Mouse (Mus musculus): ENCODE data around the gene Ppa1. TPM values are rescaled to one million over a fixed set of nuclear protein-coding genes. Genes with fewer than 3 reads are reported as not detected.
A peak's percentile ranks its signal among the peaks of the same experiment; 100 is the strongest.

The Ppa1 gene
- polyA plus RNA-seq, 1 experiment from 2014 or later, result 321 TPM

DNA sequence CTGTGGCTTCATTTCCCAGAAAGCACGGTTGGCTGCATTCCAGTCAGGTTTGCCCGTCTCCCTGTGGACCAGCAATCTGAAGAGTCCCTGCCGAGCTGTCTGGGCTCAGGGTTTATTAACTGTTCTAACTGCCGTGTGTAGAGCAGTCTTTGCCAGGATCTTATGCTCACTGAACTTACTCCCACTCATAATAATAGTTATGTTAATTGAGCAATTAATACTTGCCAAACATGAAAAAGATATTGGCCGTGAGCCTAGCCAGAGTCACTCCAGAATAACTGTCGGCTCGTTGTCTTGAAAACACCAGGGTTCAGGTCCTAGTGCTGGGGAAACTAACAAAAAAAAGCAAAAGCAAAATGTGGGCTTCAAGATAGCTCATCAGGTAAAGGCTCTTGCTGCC is 20.9 kb downstream of the Ppa1 start:
- H3K36me3 ChIP-seq (ENCODE audit: control insufficient read depth, insufficient read depth, low read length), result peaks cover 23% of the 10 kb centered on the region
- no peak overlapping the region for H3K27ac ChIP-seq (replicated peaks; ENCODE audit: low read depth, low read length)
- H3K4me3 ChIP-seq (ENCODE audit: low read depth, low read length), result no peak overlapping the region
- DNase-seq (ENCODE audit: low spot score), result no peak
- H3K9ac ChIP-seq (ENCODE audit: low read length), result no peak overlapping the region
- no peak for ATAC-seq (ENCODE audit: insufficient number of reproducible peaks, low FRiP score, low TSS enrichment, low read depth)
- 89% methylated on average over 7 of the region's 7 CpGs for WGBS
- H3K4me1 ChIP-seq (ENCODE audit: control insufficient read depth, insufficient read depth, low read length), result no peaks in the 10 kb centered on the region
- H3K9me3 ChIP-seq (ENCODE audit: control insufficient read depth, low read length), result no peaks in the 10 kb centered on the region
- H3K27me3 ChIP-seq (ENCODE audit: control insufficient read depth, insufficient read depth, low read length), result no peaks in the 10 kb centered on the region
- no peak overlapping the region for H3K4me2 ChIP-seq (ENCODE audit: low read depth, severe bottlenecking)

GRCm38 (mm10) chr10:61669896-61670295 is 21.5 kb downstream of the Ppa1 start:
- H3K36me3 ChIP-seq (ENCODE audit: control insufficient read depth, insufficient read depth, low read length), result peaks cover 23% of the 10 kb centered on the region
- H3K4me1 ChIP-seq (ENCODE audit: control insufficient read depth, insufficient read depth, low read length), result no peaks in the 10 kb centered on the region
- H3K9me3 ChIP-seq (ENCODE audit: control insufficient read depth, low read length), result no peaks in the 10 kb centered on the region
- H3K4me2 ChIP-seq (ENCODE audit: low read depth, severe bottlenecking), result no peak overlapping the region
- DNase-seq (ENCODE audit: low spot score) (no peak), ATAC-seq (ENCODE audit: insufficient number of reproducible peaks, low FRiP score, low TSS enrichment, low read depth) (no peak)
- H3K4me3 ChIP-seq (ENCODE audit: low read depth, low read length), result no peak overlapping the region
- no peak overlapping the region for H3K27ac ChIP-seq (replicated peaks; ENCODE audit: low read depth, low read length)
- no peak overlapping the region for H3K9ac ChIP-seq (ENCODE audit: low read length)
- no peaks in the 10 kb centered on the region for H3K27me3 ChIP-seq (ENCODE audit: control insufficient read depth, insufficient read depth, low read length)

DNA sequence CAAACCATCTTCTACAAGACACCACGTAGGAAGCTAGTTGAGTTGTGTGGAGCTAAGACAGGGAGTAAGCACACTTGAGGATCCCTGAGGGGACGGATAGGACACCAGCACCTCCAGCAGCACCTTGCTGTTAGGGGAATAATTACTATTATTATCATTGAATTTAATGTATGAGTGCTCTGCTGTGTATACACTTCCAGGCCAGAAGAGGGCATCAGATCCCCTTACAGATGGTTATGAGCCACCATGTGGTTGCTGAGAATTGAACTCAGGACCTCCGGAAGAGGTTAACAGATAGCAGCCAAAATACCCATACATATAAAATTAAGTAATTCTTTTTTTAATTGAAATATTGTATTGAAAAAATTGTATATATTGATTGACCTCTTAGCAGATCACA is 22.4 kb downstream of the Ppa1 start:
- Histone ChIP-seq H3K4me1 (ENCODE audit: control insufficient read depth, insufficient read depth, low read length) (no peaks in the 10 kb centered on the region), H3K9me3 (ENCODE audit: control insufficient read depth, low read length) (no peaks in the 10 kb centered on the region), H3K4me3 (ENCODE audit: low read depth, low read length) (no peak overlapping the region), H3K4me2 (ENCODE audit: low read depth, severe bottlenecking) (no peak overlapping the region), H3K9ac (ENCODE audit: low read length) (no peak overlapping the region), H3K36me3 (ENCODE audit: control insufficient read depth, insufficient read depth, low read length) (peaks cover 23% of the 10 kb centered on the region), H3K27me3 (ENCODE audit: control insufficient read depth, insufficient read depth, low read length) (no peaks in the 10 kb centered on the region), H3K27ac (replicated peaks; ENCODE audit: low read depth, low read length) (no peak overlapping the region)
- WGBS, result 97% methylated on average over 3 of the region's 3 CpGs
- no peak for DNase-seq (ENCODE audit: low spot score)
- ATAC-seq (ENCODE audit: insufficient number of reproducible peaks, low FRiP score, low TSS enrichment, low read depth), result no peak

- Histone ChIP-seq H3K4me1 (ENCODE audit: control insufficient read depth, insufficient read depth, low read length) (no peaks in the 10 kb centered on the region), H3K36me3 (ENCODE audit: control insufficient read depth, insufficient read depth, low read length) (peaks cover 9% of the 10 kb centered on the region; the same call in 1 of the 2 replicates), H3K4me3 (ENCODE audit: low read depth, low read length) (no peak overlapping the region), H3K9ac (ENCODE audit: low read length) (no peak overlapping the region), H3K4me2 (ENCODE audit: low read depth, severe bottlenecking) (no peak overlapping the region), H3K9me3 (ENCODE audit: control insufficient read depth, low read length) (no peaks in the 10 kb centered on the region), H3K27me3 (ENCODE audit: control insufficient read depth, insufficient read depth, low read length) (no peaks in the 10 kb centered on the region), H3K27ac (replicated peaks; ENCODE audit: low read depth, low read length) (no peak overlapping the region)
- DNase-seq (ENCODE audit: low spot score) (no peak), ATAC-seq (ENCODE audit: insufficient number of reproducible peaks, low FRiP score, low TSS enrichment, low read depth) (no peak)
- WGBS, result 85% methylated on average over 3 of the region's 3 CpGs
These were observed 27.6 kb downstream of the Ppa1 start for GRCm38 (mm10) chr10:61675935-61676334.

DNA sequence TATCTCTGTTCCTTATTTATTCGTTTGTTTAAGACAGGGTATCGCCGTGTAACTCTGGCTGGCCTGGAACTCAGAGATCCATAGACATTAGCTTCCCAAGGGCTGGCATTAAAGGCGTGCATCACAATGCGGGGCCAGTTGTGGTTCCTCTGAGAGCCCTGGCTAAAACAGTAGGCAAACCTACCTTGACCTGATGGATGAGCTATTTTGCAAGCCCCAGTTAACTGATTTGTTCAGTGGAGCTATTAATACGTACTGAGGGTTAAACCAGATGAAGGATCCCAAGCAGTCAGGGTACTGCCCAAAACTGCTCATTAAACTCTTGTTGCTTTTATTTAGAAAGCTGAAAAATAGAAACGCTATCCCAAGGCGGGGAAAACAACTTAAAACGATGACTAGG is 31.2 kb downstream of the Ppa1 start:
- ATAC-seq (ENCODE audit: insufficient number of reproducible peaks, low FRiP score, low TSS enrichment, low read depth), result no peak
- peak overlapping the region; percentile 56 for H3K9ac ChIP-seq (ENCODE audit: low read length)

DNA sequence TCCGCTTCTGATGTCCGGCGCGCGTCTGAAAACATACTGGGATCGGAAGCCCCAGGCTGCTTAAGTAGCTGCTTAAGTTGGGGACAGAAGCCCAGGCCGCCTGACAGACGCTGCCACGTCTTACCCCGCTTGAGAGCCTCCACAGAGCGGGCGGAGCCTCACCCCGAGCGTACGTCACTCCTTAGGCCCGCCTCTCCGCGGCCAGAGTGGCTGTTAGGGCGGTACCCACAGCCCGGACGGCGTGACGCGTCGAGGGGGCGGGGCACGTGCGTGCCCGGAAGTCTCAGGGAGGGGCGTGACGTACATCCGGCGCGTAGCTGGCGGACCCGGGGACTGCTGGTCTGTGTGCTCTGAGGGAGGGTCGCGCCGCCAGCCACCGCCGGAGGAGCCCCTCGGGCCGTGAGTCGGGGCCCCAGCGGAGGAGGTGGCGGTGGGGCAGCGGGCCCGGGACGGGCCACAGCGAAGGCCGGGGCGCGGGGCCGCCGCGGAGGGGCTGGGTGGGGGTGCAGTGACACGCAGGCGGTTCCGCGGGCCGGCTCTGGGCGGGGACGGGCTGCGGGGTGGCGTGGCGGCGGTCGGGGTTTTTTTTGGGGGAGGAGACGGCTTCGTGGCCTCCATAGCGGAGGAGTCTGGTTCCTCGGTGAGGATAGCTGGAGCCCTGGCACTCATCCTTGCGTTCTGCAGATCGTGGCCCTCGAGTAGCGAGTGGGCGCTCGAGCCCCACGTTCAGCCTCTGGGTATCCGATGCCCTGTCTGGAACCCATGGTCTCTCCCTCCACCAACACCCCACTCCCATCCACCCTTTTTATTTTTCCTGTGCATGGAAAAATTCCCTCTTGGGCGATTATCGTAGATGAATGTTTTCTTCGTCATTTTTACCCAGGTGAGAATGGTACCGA is 31.9 kb downstream of the Ppa1 start, which contains the start of gene Sar1a:
Sar1a (plus strand) TSS at position 285 of the 899 bp plus-strand sequence.
- under 1% methylated on average over 82 of the region's 84 CpGs for WGBS
- Histone ChIP-seq H3K36me3 (ENCODE audit: control insufficient read depth, insufficient read depth, low read length) (peaks cover 2% of the 10 kb centered on the region; the same call in 1 of the 2 replicates), H3K27ac (replicated peaks; ENCODE audit: low read depth, low read length) (0 out of 2 replicates have a peak within 1 kb of the TSS, but pooled peaks have one; percentile 24), H3K27me3 (ENCODE audit: control insufficient read depth, insufficient read depth, low read length) (no peaks in the 10 kb centered on the region), H3K9ac (ENCODE audit: low read length) (peak within 1 kb of the TSS; percentile 84), H3K4me1 (ENCODE audit: control insufficient read depth, insufficient read depth, low read length) (peaks cover 4% of the 10 kb centered on the region), H3K4me3 (ENCODE audit: low read depth, low read length) (peak within 1 kb of the TSS; percentile 80), H3K4me2 (ENCODE audit: low read depth, severe bottlenecking) (peak within 1 kb of the TSS; percentile 68), H3K9me3 (ENCODE audit: control insufficient read depth, low read length) (no peaks in the 10 kb centered on the region)
- ATAC-seq (ENCODE audit: insufficient number of reproducible peaks, low FRiP score, low TSS enrichment, low read depth) (peak; percentile 100), DNase-seq (ENCODE audit: low spot score) (peak; percentile 99)

More for the DNA sequence above, 31.2 kb downstream of the Ppa1 start:
- DNase-seq (ENCODE audit: low spot score), result no peak
- Histone ChIP-seq H3K9me3 (ENCODE audit: control insufficient read depth, low read length) (no peaks in the 10 kb centered on the region), H3K4me1 (ENCODE audit: control insufficient read depth, insufficient read depth, low read length) (peaks cover 4% of the 10 kb centered on the region), H3K4me2 (ENCODE audit: low read depth, severe bottlenecking) (peak overlapping the region; percentile 68), H3K4me3 (ENCODE audit: low read depth, low read length) (peak overlapping the region; percentile 80), H3K27ac (replicated peaks; ENCODE audit: low read depth, low read length) (no peak overlapping the region), H3K27me3 (ENCODE audit: control insufficient read depth, insufficient read depth, low read length) (no peaks in the 10 kb centered on the region), H3K36me3 (ENCODE audit: control insufficient read depth, insufficient read depth, low read length) (peaks cover 2% of the 10 kb centered on the region; the same call in 1 of the 2 replicates)
- 35% methylated on average over 9 of the region's 9 CpGs for WGBS

- Histone ChIP-seq H3K4me1 (ENCODE audit: control insufficient read depth, insufficient read depth, low read length) (no peaks in the 10 kb centered on the region), H3K36me3 (ENCODE audit: control insufficient read depth, insufficient read depth, low read length) (peaks cover 35% of the 10 kb centered on the region), H3K9me3 (ENCODE audit: control insufficient read depth, low read length) (no peaks in the 10 kb centered on the region), H3K27me3 (ENCODE audit: control insufficient read depth, insufficient read depth, low read length) (no peaks in the 10 kb centered on the region), H3K9ac (ENCODE audit: low read length) (no peak overlapping the region), H3K4me3 (ENCODE audit: low read depth, low read length) (no peak overlapping the region), H3K4me2 (ENCODE audit: low read depth, severe bottlenecking) (no peak overlapping the region), H3K27ac (replicated peaks; ENCODE audit: low read depth, low read length) (no peak overlapping the region)
- DNase-seq (ENCODE audit: low spot score), result no peak
- ATAC-seq (ENCODE audit: insufficient number of reproducible peaks, low FRiP score, low TSS enrichment, low read depth), result no peak
- 90% methylated on average over 8 of the region's 8 CpGs for WGBS
These were observed 41.1 kb downstream of the Ppa1 start for GRCm38 (mm10) chr10:61689405-61689804.

DNA sequence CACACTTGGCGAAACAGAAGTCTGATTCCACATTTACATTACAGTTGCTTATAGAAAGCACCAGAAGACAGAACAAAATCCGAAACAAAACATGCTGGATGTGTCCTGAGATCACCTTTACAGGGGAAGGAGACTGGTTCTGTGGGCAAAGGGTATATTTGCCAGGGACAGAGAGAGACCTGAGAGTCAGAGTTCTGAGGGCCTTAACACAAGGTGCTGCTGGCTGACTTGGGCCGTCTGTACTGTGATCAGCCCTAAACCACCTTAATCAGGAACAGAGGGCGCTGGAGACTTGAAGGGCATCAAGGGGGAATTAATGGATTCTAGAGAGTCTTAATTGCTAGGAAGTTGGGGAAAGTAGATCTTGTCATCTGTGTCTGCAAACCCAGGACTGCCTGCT is 45.2 kb downstream of the Ppa1 start:
- no peak overlapping the region for H3K9ac ChIP-seq (ENCODE audit: low read length)
- no peak overlapping the region for H3K4me3 ChIP-seq (ENCODE audit: low read depth, low read length)
- H3K27me3 ChIP-seq (ENCODE audit: control insufficient read depth, insufficient read depth, low read length), result no peaks in the 10 kb centered on the region
- no peak for DNase-seq (ENCODE audit: low spot score)
- WGBS, result 60% methylated on average over 4 of the region's 4 CpGs
- peaks cover 30% of the 10 kb centered on the region for H3K36me3 ChIP-seq (ENCODE audit: control insufficient read depth, insufficient read depth, low read length)
- H3K9me3 ChIP-seq (ENCODE audit: control insufficient read depth, low read length), result no peaks in the 10 kb centered on the region
- ATAC-seq (ENCODE audit: insufficient number of reproducible peaks, low FRiP score, low TSS enrichment, low read depth), result no peak
- H3K4me2 ChIP-seq (ENCODE audit: low read depth, severe bottlenecking), result no peak overlapping the region
- no peak overlapping the region for H3K27ac ChIP-seq (replicated peaks; ENCODE audit: low read depth, low read length)
- H3K4me1 ChIP-seq (ENCODE audit: control insufficient read depth, insufficient read depth, low read length), result peaks cover 13% of the 10 kb centered on the region

Data from limb, embryonic 11.5 days (tissue).